Mouse (Mus musculus): Measurements from ENCODE around the gene Coch.
"Not testable (repeated sequence)": the region's sequence is repeated elsewhere in the genome, so short reads cannot be mapped to it uniquely, and the experiment has no call there.

Coch gene

GRCm38 (mm10) chr12:51593229-51594029 lies at the start of gene Coch:
Gene Coch (plus strand): TSS chr12:51593341.
- in situ Hi-C loops (cut with MboI), result no loop called here

GRCm38 (mm10) chr12:51543402-51543960 lies 49.7 kb upstream of the Coch start:
- in situ Hi-C loops (cut with MboI), result no loop called here

- in situ Hi-C loops (cut with MboI), result no loop called here
Measured at GRCm38 (mm10) chr12:51555041-51555440, 38.1 kb upstream of the Coch start.

- in situ Hi-C loops (cut with MboI), result no loop called here
Measured at GRCm38 (mm10) chr12:51561416-51561815, 31.7 kb upstream of the Coch start.

GRCm38 (mm10) chr12:51567225-51567624 lies 25.9 kb upstream of the Coch start:
- in situ Hi-C loops (cut with MboI), result no loop called here

GRCm38 (mm10) chr12:51569472-51569871 lies 23.7 kb upstream of the Coch start:
- in situ Hi-C loops (cut with MboI), result no loop called here

GRCm38 (mm10) chr12:51569944-51570343 lies 23.2 kb upstream of the Coch start:
- in situ Hi-C loops (cut with MboI), result no loop called here

- in situ Hi-C loops (cut with MboI), result no loop called here
Measured at GRCm38 (mm10) chr12:51572651-51573050, 20.5 kb upstream of the Coch start.

GRCm38 (mm10) chr12:51577816-51578215 lies 15.3 kb upstream of the Coch start:
- in situ Hi-C loops (cut with MboI), result not testable (repeated sequence)

GRCm38 (mm10) chr12:51589263-51589662 lies 3.9 kb upstream of the Coch start:
- in situ Hi-C loops (cut with MboI), result no loop called here

- in situ Hi-C loops (cut with MboI), result no loop called here
Measured at GRCm38 (mm10) chr12:51591921-51592320, 1.2 kb upstream of the Coch start.

GRCm38 (mm10) chr12:51592888-51593228 lies 283 bp upstream of the Coch start:
- in situ Hi-C loops (cut with MboI), result no loop called here

- in situ Hi-C loops (cut with MboI), result no loop called here
Measured at GRCm38 (mm10) chr12:51594030-51594470, 909 bp downstream of the Coch start.

- in situ Hi-C loops (cut with MboI), result no loop called here
Measured at GRCm38 (mm10) chr12:51603306-51603705, 10.2 kb downstream of the Coch start.

- in situ Hi-C loops (cut with MboI), result no loop called here
Measured at GRCm38 (mm10) chr12:51606138-51606537, 13.0 kb downstream of the Coch start.

GRCm38 (mm10) chr12:51612361-51612760 lies 19.2 kb downstream of the Coch start:
- in situ Hi-C loops (cut with MboI), result no loop called here

GRCm38 (mm10) chr12:51620572-51620971 lies 27.4 kb downstream of the Coch start:
- in situ Hi-C loops (cut with MboI), result no loop called here

- in situ Hi-C loops (cut with MboI), result no loop called here
Measured at GRCm38 (mm10) chr12:51621161-51621560, 28.0 kb downstream of the Coch start.

- in situ Hi-C loops (cut with MboI), result no loop called here
Measured at GRCm38 (mm10) chr12:51622670-51623365, 29.7 kb downstream of the Coch start.

- in situ Hi-C loops (cut with MboI), result no loop called here
Measured at GRCm38 (mm10) chr12:51623366-51623694, 30.2 kb downstream of the Coch start.

GRCm38 (mm10) chr12:51633481-51633880 lies 40.3 kb downstream of the Coch start:
- in situ Hi-C loops (cut with MboI), result no loop called here

GRCm38 (mm10) chr12:51636260-51636659 lies 43.1 kb downstream of the Coch start:
- in situ Hi-C loops (cut with MboI), result no loop called here
